Mouse (Mus musculus): ENCODE measurements around the gene Bex4.

DNA sequence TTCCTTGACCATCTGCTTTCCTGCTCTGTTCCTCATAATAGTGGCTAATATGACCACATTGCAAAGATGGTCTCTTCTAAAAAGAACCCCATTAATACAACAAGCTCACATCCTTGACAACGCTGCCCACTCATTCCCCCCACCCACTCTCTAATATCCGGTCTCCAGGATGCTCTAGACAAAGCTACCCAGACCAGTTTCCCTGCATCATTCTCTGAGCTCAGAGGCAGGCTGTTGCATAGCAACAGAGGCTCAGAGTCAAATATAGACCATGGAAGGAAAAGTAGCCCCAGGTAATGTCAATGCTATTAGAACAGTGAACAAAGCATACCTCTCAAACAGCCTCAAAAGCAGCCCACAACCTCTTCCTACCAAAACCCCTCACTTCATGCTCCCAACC, 44.4 kb upstream of the Bex4 start:
- no peak for TF ChIP-seq CTCF (conservative IDR thresholded peaks at IDR 0.05; ENCODE audit: low read length)
- TF ChIP-seq POU5F1 (IDR thresholded peaks at IDR 0.05; ENCODE audit: borderline replicate concordance, low read length) = no peak
- TF ChIP-seq NANOG (IDR thresholded peaks at IDR 0.05; ENCODE audit: borderline replicate concordance, low read length) = no peak
